Mouse (Mus musculus): Measurements from ENCODE around the gene Chd5. TPM values are rescaled to one million over a fixed set of nuclear protein-coding genes. Genes with fewer than 3 reads are reported as not detected.

Chd5 gene
- polyA plus RNA-seq, 1 experiment from 2014 or later: 4.8 TPM

DNA sequence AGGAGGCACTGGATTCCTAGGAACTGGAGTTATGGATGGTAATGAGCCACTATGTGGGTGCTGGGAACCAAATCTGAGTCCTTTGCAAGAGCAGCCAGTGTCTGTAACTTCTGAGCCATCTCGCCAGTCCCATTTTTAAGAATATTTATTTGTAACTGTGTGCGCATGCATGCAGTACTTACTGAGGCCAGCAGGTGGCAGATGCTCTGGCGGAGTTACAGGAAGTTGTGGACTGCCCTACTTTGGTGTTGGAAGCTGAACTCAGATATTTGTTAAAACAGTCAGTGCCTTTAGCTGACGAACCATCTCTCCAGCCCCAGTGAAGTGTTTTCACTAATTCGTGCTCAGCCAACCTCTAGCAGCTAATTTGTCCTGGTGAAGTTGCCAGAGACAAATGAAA, 86.5 kb downstream of the Chd5 start:
- ATAC-seq (ENCODE audit: low FRiP score): no peak
- WGBS: 67% methylated on average over 5 of the region's 5 CpGs
- Histone ChIP-seq H3K4me2 (replicated peaks) (no peak overlapping the region), H3K9me3 (replicated peaks) (no peaks in the 10 kb centered on the region; the same call in 1 of the 2 replicates), H3K36me3 (no peaks in the 10 kb centered on the region), H3K27ac (no peak overlapping the region), H3K27me3 (0 out of 2 replicates have a peak, but pooled peaks cover 3% of the 10 kb centered on the region), H3K4me1 (0 out of 2 replicates have a peak, but pooled peaks cover 2% of the 10 kb centered on the region), H3K9ac (no peak overlapping the region), H3K4me3 (no peak overlapping the region)

GRCm38 (mm10) chr4:152428259-152428658, 89.8 kb downstream of the Chd5 start:
- Histone ChIP-seq H3K36me3 (no peaks in the 10 kb centered on the region), H3K27ac (no peak overlapping the region), H3K27me3 (0 out of 2 replicates have a peak, but pooled peaks cover 5% of the 10 kb centered on the region), H3K4me2 (replicated peaks) (no peak overlapping the region), H3K9ac (no peak overlapping the region), H3K4me3 (no peak overlapping the region), H3K4me1 (0 out of 2 replicates have a peak, but pooled peaks cover 2% of the 10 kb centered on the region), H3K9me3 (replicated peaks) (no peaks in the 10 kb centered on the region)
- ATAC-seq (ENCODE audit: low FRiP score): no peak
- WGBS: 53% methylated on average over 8 of the region's 8 CpGs

DNA sequence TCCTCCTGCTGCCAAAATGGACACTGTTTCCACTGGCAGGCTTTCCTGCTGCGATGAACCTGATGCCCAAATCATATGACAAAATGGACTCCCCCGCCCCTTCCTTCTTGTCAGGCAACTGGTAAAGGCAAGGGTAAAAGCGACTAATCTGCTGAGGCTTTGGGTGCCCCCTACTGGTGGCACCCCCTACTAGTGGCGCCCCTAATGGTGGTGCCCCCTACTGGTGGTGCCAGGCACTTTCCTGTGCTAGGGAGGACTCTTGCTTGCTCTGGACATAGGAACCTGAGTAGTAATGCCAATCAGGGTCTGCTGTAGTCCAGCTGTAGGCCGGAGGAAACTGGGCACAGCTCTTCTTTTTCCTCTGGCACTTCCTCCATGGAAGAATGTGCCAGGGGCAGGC, 93.9 kb downstream of the Chd5 start:
- no peak overlapping the region for H3K4me3 ChIP-seq
- peaks cover 14% of the 10 kb centered on the region; the same call in 1 of the 2 replicates for H3K27me3 ChIP-seq
- H3K4me2 ChIP-seq (replicated peaks): no peak overlapping the region
- ATAC-seq (ENCODE audit: low FRiP score): no peak
- peaks cover 9% of the 10 kb centered on the region; the same call in 1 of the 2 replicates for H3K4me1 ChIP-seq
- no peak overlapping the region for H3K9ac ChIP-seq
- H3K9me3 ChIP-seq (replicated peaks): no peaks in the 10 kb centered on the region
- no peaks in the 10 kb centered on the region for H3K36me3 ChIP-seq
- 59% methylated on average over 5 of the region's 5 CpGs for WGBS
- no peak overlapping the region for H3K27ac ChIP-seq

- Histone ChIP-seq H3K27ac (no peak overlapping the region), H3K9me3 (replicated peaks) (no peaks in the 10 kb centered on the region), H3K4me3 (peak overlapping the region; percentile 22), H3K27me3 (peaks cover 14% of the 10 kb centered on the region; the same call in 1 of the 2 replicates), H3K9ac (no peak overlapping the region), H3K4me1 (peaks cover 7% of the 10 kb centered on the region; the same call in 1 of the 2 replicates), H3K4me2 (replicated peaks) (peak overlapping the region; percentile 51), H3K36me3 (no peaks in the 10 kb centered on the region)
- under 1% methylated on average over 9 of the region's 9 CpGs for WGBS
- peak; percentile 92 for ATAC-seq (ENCODE audit: low FRiP score)
These were observed 96.4 kb downstream of the Chd5 start for GRCm38 (mm10) chr4:152434836-152435235.

- no peaks in the 10 kb centered on the region for H3K9me3 ChIP-seq (replicated peaks)
- peak overlapping the region; percentile 51 for H3K4me2 ChIP-seq (replicated peaks)
- no peak overlapping the region for H3K9ac ChIP-seq
- 14% methylated on average over 10 of the region's 10 CpGs for WGBS
- ATAC-seq (ENCODE audit: low FRiP score): peak; percentile 79
- H3K27ac ChIP-seq: no peak overlapping the region
- peaks cover 14% of the 10 kb centered on the region for H3K27me3 ChIP-seq
- peak overlapping the region; percentile 22 for H3K4me3 ChIP-seq
- H3K36me3 ChIP-seq: no peaks in the 10 kb centered on the region
- peaks cover 9% of the 10 kb centered on the region; the same call in 1 of the 2 replicates for H3K4me1 ChIP-seq
These were observed 96.8 kb downstream of the Chd5 start for GRCm38 (mm10) chr4:152435255-152435654.

Other genes with a start within 250 kb of the Chd5 start
- 0.59 and 0.74 TPM in 2 replicates for gene Tnfrsf25, start 222.7 kb upstream of the Chd5 start, polyA plus RNA-seq (2016; fragmentation: Nextera tagmentation; extraction: Ambion mirVana)
- 0.82 and 2.3 TPM in 2 replicates for gene Espn, start 186.3 kb upstream of the Chd5 start, polyA plus RNA-seq (2016; fragmentation: Nextera tagmentation; extraction: Ambion mirVana)
- 2.4 and 2.9 TPM in 2 replicates for gene Hes2, start 179.8 kb upstream of the Chd5 start, polyA plus RNA-seq (2016; fragmentation: Nextera tagmentation; extraction: Ambion mirVana)
- gene Acot7, start 160.5 kb upstream of the Chd5 start, polyA plus RNA-seq (2016; fragmentation: Nextera tagmentation; extraction: Ambion mirVana): 128 and 132 TPM in 2 replicates
- gene Gpr153, start 64.4 kb upstream of the Chd5 start, polyA plus RNA-seq (2016; fragmentation: Nextera tagmentation; extraction: Ambion mirVana): 13.1 and 16.2 TPM in 2 replicates
- gene Hes3, start 47.0 kb upstream of the Chd5 start, polyA plus RNA-seq (2016; fragmentation: Nextera tagmentation; extraction: Ambion mirVana): 1.2 and 2.1 TPM in 2 replicates
- 25.3 and 25.6 TPM in 2 replicates for gene Icmt, start 41.4 kb upstream of the Chd5 start, polyA plus RNA-seq (2016; fragmentation: Nextera tagmentation; extraction: Ambion mirVana)
- 2.5 and 3.8 TPM in 2 replicates for gene Rnf207, start 19.7 kb upstream of the Chd5 start, polyA plus RNA-seq (2016; fragmentation: Nextera tagmentation; extraction: Ambion mirVana)
- gene Rpl22, start 12.9 kb upstream of the Chd5 start, polyA plus RNA-seq (2016; fragmentation: Nextera tagmentation; extraction: Ambion mirVana): 257 and 282 TPM in 2 replicates
- 7.5 and 8.9 TPM in 2 replicates for gene Nphp4, start 138.1 kb downstream of the Chd5 start, polyA plus RNA-seq (2016; fragmentation: Nextera tagmentation; extraction: Ambion mirVana)
- gene Kcnab2, start 139.2 kb downstream of the Chd5 start, polyA plus RNA-seq (2016; fragmentation: Nextera tagmentation; extraction: Ambion mirVana): 17.5 and 19.3 TPM in 2 replicates